Comparison of ENCODE assay signal across 25 mouse cellular contexts in genomic region chr12:104925765-104926164, GRCm38 (mm10).
A peak's percentile ranks its signal among the peaks of the same experiment; 100 is the strongest.
DNase-seq lines count a peak whose midpoint lies in the region; ATAC-seq and TF ChIP-seq lines count a peak whose summit lies in the region.
"Had no signal": no experiment of that assay in that cellular context is flagged by ENCODE, and none has a peak within 500 bp of the region (broad histone marks: within the 10 kb centered on the region; RNA-seq: fewer than 3 reads in every experiment).

No protein-coding gene starts in this region.

- H3K27me3 ChIP-seq in hindbrain, embryonic 15.5 days: no peaks in the 10 kb centered on the region
- no peaks in the 10 kb centered on the region for H3K27me3 ChIP-seq in hindbrain, embryonic 11.5 days (ENCODE audit: control insufficient read depth, insufficient read depth, low read length)
- no peaks in the 10 kb centered on the region for H3K27me3 ChIP-seq in MEL (ENCODE audit: control insufficient read depth in 1 of 2, insufficient read depth in 2 of 2, low read length in 2 of 2)
- H3K27me3 ChIP-seq in midbrain, embryonic 14.5 days (ENCODE audit: control insufficient read depth, insufficient read depth, low read length): no peaks in the 10 kb centered on the region
- H3K27me3 ChIP-seq in liver, embryonic 12.5 days (replicated peaks): no peaks in the 10 kb centered on the region
- H3K27me3 ChIP-seq: embryonic facial prominence, embryonic 15.5 days; forebrain, embryonic 12.5 days; lung, embryonic 15.5 days; stomach, embryonic 15.5 days had no signal

- H3K9me3 ChIP-seq in hindbrain, embryonic 15.5 days: no peaks in the 10 kb centered on the region
- no peaks in the 10 kb centered on the region for H3K9me3 ChIP-seq in hindbrain, embryonic 11.5 days (ENCODE audit: control insufficient read depth, low read length)
- H3K9me3 ChIP-seq in MEL (replicated peaks; ENCODE audit: insufficient read depth, low read length): no peaks in the 10 kb centered on the region
- H3K9me3 ChIP-seq in midbrain, embryonic 14.5 days (ENCODE audit: control insufficient read depth, low read length): no peaks in the 10 kb centered on the region
- H3K9me3 ChIP-seq in liver, embryonic 12.5 days (replicated peaks): no peaks in the 10 kb centered on the region
- H3K9me3 ChIP-seq: embryonic facial prominence, embryonic 15.5 days; forebrain, embryonic 12.5 days; heart, embryonic 13.5 days; limb, embryonic 12.5 days; lung, embryonic 15.5 days; stomach, embryonic 15.5 days had no signal

- H3K27ac ChIP-seq in hindbrain, embryonic 15.5 days (replicated peaks): peak overlapping the region; percentile 47
- no peak overlapping the region for H3K27ac ChIP-seq in hindbrain, embryonic 11.5 days (ENCODE audit: low read depth, low read length)
- no peak overlapping the region for H3K27ac ChIP-seq in MEL (ENCODE audit: control insufficient read depth, low read depth, low read length)
- peak overlapping the region; percentile 18 for H3K27ac ChIP-seq in cortical plate, adult 2 months (ENCODE audit: insufficient read depth, low read length)
- peak overlapping the region; percentile 58 for H3K27ac ChIP-seq in midbrain, embryonic 14.5 days (replicated peaks; ENCODE audit: low read depth, low read length)
- H3K27ac ChIP-seq in liver, embryonic 12.5 days: no peak overlapping the region
- H3K27ac ChIP-seq: embryonic facial prominence, embryonic 15.5 days; gastrocnemius, adult 2 months; heart, embryonic 13.5 days; limb, embryonic 12.5 days; lung, embryonic 15.5 days; stomach, embryonic 15.5 days had no signal

- no peak overlapping the region for H3K4me2 ChIP-seq in hindbrain, embryonic 15.5 days
- H3K4me2 ChIP-seq in hindbrain, embryonic 11.5 days (replicated peaks; ENCODE audit: low read depth, low read length): no peak overlapping the region
- H3K4me2 ChIP-seq in midbrain, embryonic 14.5 days (ENCODE audit: low read length): no peak overlapping the region
- H3K4me2 ChIP-seq in liver, embryonic 12.5 days: no peak overlapping the region
- H3K4me2 ChIP-seq: embryonic facial prominence, embryonic 15.5 days; forebrain, embryonic 12.5 days; heart, embryonic 13.5 days; limb, embryonic 12.5 days; lung, embryonic 15.5 days; stomach, embryonic 15.5 days had no signal

- no peak for TF ChIP-seq EP300 in MEL (IDR thresholded peaks at IDR 0.05; ENCODE audit: low read depth in 1 of 2, low read length in 2 of 2)

- H3K79me2 ChIP-seq in MEL (ENCODE audit: control insufficient read depth, insufficient read depth, low read length, poor library complexity): no peaks in the 10 kb centered on the region

- TF ChIP-seq POLR2A in MEL (IDR thresholded peaks at IDR 0.05; ENCODE audit: control insufficient read depth in 1 of 2, insufficient read depth in 1 of 2, low read depth in 1 of 2, low read length in 2 of 2, poor library complexity in 1 of 2): no peak
- no peak for TF ChIP-seq POLR2A in cortical plate, adult 2 months (IDR thresholded peaks at IDR 0.05; ENCODE audit: extremely low read depth, insufficient read depth, low read length)

- TF ChIP-seq RAD21 in MEL (IDR thresholded peaks at IDR 0.05; ENCODE audit: low read depth, low read length): no peak

- no peaks in the 10 kb centered on the region for H3K36me3 ChIP-seq in hindbrain, embryonic 15.5 days
- H3K36me3 ChIP-seq in hindbrain, embryonic 11.5 days (ENCODE audit: control insufficient read depth, insufficient read depth, low read length): no peaks in the 10 kb centered on the region
- no peaks in the 10 kb centered on the region for H3K36me3 ChIP-seq in MEL (ENCODE audit: control insufficient read depth in 1 of 2, insufficient read depth in 2 of 2, low read length in 2 of 2)
- no peaks in the 10 kb centered on the region for H3K36me3 ChIP-seq in midbrain, embryonic 14.5 days (ENCODE audit: control insufficient read depth, insufficient read depth, low read length)
- H3K36me3 ChIP-seq in liver, embryonic 12.5 days: no peaks in the 10 kb centered on the region
- H3K36me3 ChIP-seq: embryonic facial prominence, embryonic 15.5 days; forebrain, embryonic 12.5 days; heart, embryonic 13.5 days; limb, embryonic 12.5 days; lung, embryonic 15.5 days; stomach, embryonic 15.5 days had no signal

- no peak overlapping the region for H3K4me3 ChIP-seq in hindbrain, embryonic 15.5 days
- no peak overlapping the region for H3K4me3 ChIP-seq in hindbrain, embryonic 11.5 days (ENCODE audit: low read depth, low read length)
- H3K4me3 ChIP-seq in MEL (ENCODE audit: control insufficient read depth in 1 of 2, insufficient read depth in 1 of 2, low read depth in 2 of 2, low read length in 2 of 2): no peak overlapping the region
- H3K4me3 ChIP-seq in cortical plate, adult 2 months (ENCODE audit: insufficient read depth, low read length): no peak overlapping the region
- H3K4me3 ChIP-seq in midbrain, embryonic 14.5 days (replicated peaks; ENCODE audit: low read depth, low read length): no peak overlapping the region
- H3K4me3 ChIP-seq in liver, embryonic 12.5 days: no peak overlapping the region
- H3K4me3 ChIP-seq: embryonic facial prominence, embryonic 15.5 days; forebrain, embryonic 12.5 days; gastrocnemius, adult 2 months; heart, embryonic 13.5 days; limb, embryonic 12.5 days; lung, embryonic 15.5 days; stomach, embryonic 15.5 days had no signal

- no peak for DNase-seq in hindbrain, embryonic 11.5 days (ENCODE audit: low spot score)
- DNase-seq in MEL (ENCODE audit: low read depth, low spot score) (no peak), adipocyte (ENCODE audit: low spot score) (no peak)
- DNase-seq in midbrain, embryonic 14.5 days: no peak
- DNase-seq in urinary bladder, adult 18-20 months (ENCODE audit: low spot score in 2 of 2): no peak
- DNase-seq: adrenal gland, adult 8-10 months; B cell, adult 2 months; cerebellum, adult 11-12 months; cerebellum, postnatal 10 days; gastrocnemius, adult 2 months; heart, postnatal 10 days; kidney, adult 11 months; kidney, postnatal 25 days; right cerebral cortex, postnatal 25 days had no signal

- ATAC-seq in hindbrain, embryonic 15.5 days (ENCODE audit: low FRiP score, low read depth): no peak
- ATAC-seq in hindbrain, embryonic 11.5 days (ENCODE audit: low FRiP score): no peak
- no peak for ATAC-seq in midbrain, embryonic 14.5 days (ENCODE audit: low FRiP score, low TSS enrichment)
- no peak for ATAC-seq in liver, embryonic 12.5 days
- ATAC-seq: activated CD4-positive, CD25-positive, alpha-beta regulatory T cell, adult 4 months; inflammation-experienced regulatory T-cells, adult 6 months had no signal

- 88% methylated on average over 2 of the region's 2 CpGs for WGBS in hindbrain, embryonic 15.5 days
- 86% methylated on average over 2 of the region's 2 CpGs for WGBS in hindbrain, embryonic 11.5 days
- 81% methylated on average over 2 of the region's 2 CpGs for WGBS in midbrain, embryonic 14.5 days
- 63% methylated on average over 2 of the region's 2 CpGs for WGBS in liver, embryonic 12.5 days (ENCODE audit: insufficient replicate concordance)

- no peak for TF ChIP-seq CTCF in MEL (IDR thresholded peaks at IDR 0.05 in 2 of 3, conservative IDR thresholded peaks at IDR 0.05 in 1 of 3; ENCODE audit: control insufficient read depth in 1 of 3, insufficient read depth in 1 of 3, low read depth in 2 of 3, low read length in 3 of 3, poor library complexity in 1 of 3, severe bottlenecking in 1 of 3)
- no peak for TF ChIP-seq CTCF in cortical plate, adult 2 months (IDR thresholded peaks at IDR 0.05; ENCODE audit: extremely low read depth, insufficient read depth, low read length)

- H3K4me1 ChIP-seq in hindbrain, embryonic 15.5 days (replicated peaks): peaks cover 24% of the 10 kb centered on the region
- peaks cover 2% of the 10 kb centered on the region; the same call in 1 of the 2 replicates for H3K4me1 ChIP-seq in hindbrain, embryonic 11.5 days (replicated peaks; ENCODE audit: control insufficient read depth, insufficient read depth, low read length)
- no peaks in the 10 kb centered on the region for H3K4me1 ChIP-seq in MEL (ENCODE audit: control insufficient read depth in 1 of 2, insufficient read depth in 2 of 2, low read length in 2 of 2)
- peaks cover 15% of the 10 kb centered on the region for H3K4me1 ChIP-seq in cortical plate, adult 2 months (ENCODE audit: control insufficient read depth, insufficient read depth, low read length)
- peaks cover 21% of the 10 kb centered on the region for H3K4me1 ChIP-seq in midbrain, embryonic 14.5 days (ENCODE audit: control insufficient read depth, insufficient read depth, low read length)
- no peaks in the 10 kb centered on the region for H3K4me1 ChIP-seq in liver, embryonic 12.5 days

- no peak overlapping the region for H3K9ac ChIP-seq in hindbrain, embryonic 15.5 days
- no peak overlapping the region for H3K9ac ChIP-seq in hindbrain, embryonic 11.5 days (ENCODE audit: low read depth, low read length)
- no peak overlapping the region for H3K9ac ChIP-seq in MEL (ENCODE audit: control insufficient read depth, low read depth, low read length, poor library complexity, severe bottlenecking)
- no peak overlapping the region for H3K9ac ChIP-seq in midbrain, embryonic 14.5 days (replicated peaks; ENCODE audit: low read length)
- no peak overlapping the region for H3K9ac ChIP-seq in liver, embryonic 12.5 days
- H3K9ac ChIP-seq: embryonic facial prominence, embryonic 15.5 days; forebrain, embryonic 12.5 days; heart, embryonic 13.5 days; limb, embryonic 12.5 days; lung, embryonic 15.5 days; stomach, embryonic 15.5 days had no signal

TF ChIP-seq in MEL, 35 proteins besides CTCF, POLR2A, EP300 and RAD21:
- TF ChIP-seq CHD1 (IDR thresholded peaks at IDR 0.05; ENCODE audit: low read depth, low read length) (no peak), POLR2AphosphoS5 (IDR thresholded peaks at IDR 0.05; ENCODE audit: borderline replicate concordance, low read depth, low read length) (peak; percentile 60; the same call in 1 of the 2 replicates), SMC3 (IDR thresholded peaks at IDR 0.05; ENCODE audit: low read depth, low read length) (no peak), USF1 (IDR thresholded peaks at IDR 0.05; ENCODE audit: low read depth, low read length) (no peak)

Comparison
In these comparisons a context has a peak if more than half of its experiments do, and no peak if none do; other contexts are left out.
1. H3K27ac ChIP-seq: peak in hindbrain, embryonic 15.5 days (single experiment), cortical plate, adult 2 months (single experiment) and midbrain, embryonic 14.5 days (single experiment); none in hindbrain, embryonic 11.5 days (single experiment), MEL (single experiment) and liver, embryonic 12.5 days (single experiment).